Mouse (Mus musculus) CH12.LX (cell line): Measurements from ENCODE around the gene Srsf7. TPM values are rescaled to one million over a fixed set of nuclear protein-coding genes. Genes with fewer than 3 reads are reported as not detected.

ENCODE experiments used
- DNase-seq: peaks from one replicate; pipeline ENCODE4 v3.0.0-alpha.2; 2013; ENCODE audit errors: extremely low read depth
- H3K27ac ChIP-seq: 2 replicates; pipeline ENCODE4 v1.5.1; 2012; ENCODE audit warnings: low read depth, mild to moderate bottlenecking, control low read depth, moderate library complexity; ENCODE audit not compliant: insufficient read depth
- H3K27me3 ChIP-seq: replicated peaks from 2 replicates; pipeline ENCODE3; 2012; ENCODE audit warnings: inconsistent platforms
- H3K36me3 ChIP-seq, 2 experiments: replicated peaks in 1 of 2; 2 replicates each; pipeline versions ENCODE3 to v1.6.1; 2012; ENCODE audit warnings: inconsistent platforms in 1 of 2, low read length in 1 of 2, mild to moderate bottlenecking in 1 of 2, mixed read lengths in 1 of 2, moderate library complexity in 1 of 2; ENCODE audit not compliant: control insufficient read depth in 1 of 2, insufficient read depth in 1 of 2
- H3K4me1 ChIP-seq, 2 experiments: 2 replicates each; pipeline ENCODE4 v1.6.1; 2012; ENCODE audit warnings: inconsistent platforms in 1 of 2, moderate library complexity in 1 of 2; ENCODE audit not compliant: insufficient read depth in 2 of 2, control insufficient read depth in 1 of 2
- H3K4me2 ChIP-seq: 2 replicates; pipeline ENCODE4 v1.6.1; 2012; ENCODE audit warnings: low read depth, mild to moderate bottlenecking, control low read depth; ENCODE audit not compliant: poor library complexity, insufficient read depth, severe bottlenecking
- H3K4me3 ChIP-seq, 3 experiments: fragments of 150-350 bp in 1 of 3; sonication (generic) in 1 of 3; replicated peaks in 1 of 3; 2 replicates each; pipeline versions ENCODE3 to v1.5.1; 2011 to 2012; ENCODE audit warnings: low read depth in 2 of 3, low read length in 2 of 3, mild to moderate bottlenecking in 2 of 3, moderate library complexity in 2 of 3, control low read depth in 1 of 3, improper control_type of control experiment in 1 of 3, inconsistent platforms in 1 of 3, mixed read lengths in 1 of 3; ENCODE audit not compliant: poor library complexity in 1 of 3
- H3K79me2 ChIP-seq: replicated peaks from 2 replicates; pipeline ENCODE4 v1.6.1; 2012; ENCODE audit warnings: mild to moderate bottlenecking, moderate library complexity; ENCODE audit not compliant: control insufficient read depth, poor library complexity, insufficient read depth, severe bottlenecking; ENCODE audit errors: extremely low read depth
- H3K9ac ChIP-seq: 2 replicates; pipeline ENCODE4 v1.6.1; 2012; ENCODE audit warnings: low read depth, mild to moderate bottlenecking, control low read depth, moderate library complexity; ENCODE audit not compliant: insufficient read depth
- H3K9me3 ChIP-seq: replicated peaks from 2 replicates; pipeline ENCODE3; 2012; ENCODE audit warnings: low read length, inconsistent platforms, mixed read lengths
- ELF1 ChIP-seq: IDR thresholded peaks from 2 replicates; pipeline ENCODE4 v1.6.1; 2014; ENCODE audit warnings: low read depth, mild to moderate bottlenecking, inconsistent platforms, low read length, improper control_type of control experiment
- ETS1 ChIP-seq: conservative IDR thresholded peaks from 2 replicates; pipeline ENCODE4 v1.6.1; 2012; ENCODE audit warnings: low read depth, mild to moderate bottlenecking, inconsistent platforms, low read length, improper control_type of control experiment, moderate library complexity
- JUND ChIP-seq: conservative IDR thresholded peaks from 2 replicates; pipeline ENCODE4 v1.6.1; 2011; ENCODE audit warnings: low read depth, low read length, improper control_type of control experiment
- MAX ChIP-seq: IDR thresholded peaks from 2 replicates; pipeline ENCODE4 v1.6.1; 2011; ENCODE audit warnings: low read length, improper control_type of control experiment
- POLR2A ChIP-seq: IDR thresholded peaks from 2 replicates; pipeline ENCODE4 v1.6.1; 2011; ENCODE audit warnings: low read depth, mild to moderate bottlenecking, improper control_type of control experiment, low read length
- POLR2AphosphoS2 ChIP-seq: IDR thresholded peaks from 2 replicates; pipeline ENCODE4 v1.6.1; 2011; ENCODE audit warnings: low read depth, low read length, improper control_type of control experiment
- RAD21 ChIP-seq: IDR thresholded peaks from 2 replicates; pipeline ENCODE4 v1.6.1; 2011; ENCODE audit warnings: low read depth, mild to moderate bottlenecking, low read length, improper control_type of control experiment, moderate library complexity
- RCOR1 ChIP-seq: conservative IDR thresholded peaks from 2 replicates; pipeline ENCODE4 v1.6.1; 2012; ENCODE audit warnings: low read depth, mild to moderate bottlenecking, inconsistent platforms, low read length, improper control_type of control experiment
- TCF12 ChIP-seq: IDR thresholded peaks from 2 replicates; pipeline ENCODE4 v1.6.1; 2014; ENCODE audit warnings: low read depth, mild to moderate bottlenecking, inconsistent platforms, low read length, improper control_type of control experiment
- UBTF ChIP-seq: IDR thresholded peaks from 2 replicates; pipeline ENCODE4 v1.6.1; 2012; ENCODE audit warnings: low read depth, mild to moderate bottlenecking, inconsistent platforms, low read length, improper control_type of control experiment, moderate library complexity
- USF1 ChIP-seq: IDR thresholded peaks from 2 replicates; pipeline ENCODE4 v1.6.1; 2014; ENCODE audit warnings: low read depth, mild to moderate bottlenecking, inconsistent platforms, low read length, improper control_type of control experiment
- dilution Hi-C: fragments of 300-500 bp; cut with MboI; formaldehyde crosslinking; loops from 2 replicates; pipeline ENCODE4 v1.14.3; 2020; ENCODE audit warnings: low sequenced_read_pairs; ENCODE audit not compliant: extremely low pct_unique_long_range_greater_than_20kb, extremely low pct_ligation_motif_present
- in situ Hi-C: fragments of 300-500 bp; cut with MboI; formaldehyde crosslinking; loops from 3 replicates; pipeline ENCODE4 v1.14.3; 2019; ENCODE audit warnings: low sequenced_read_pairs, low pct_ligation_motif_present, low pct_unique_long_range_greater_than_20kb, mixed read lengths
- polyA plus RNA-seq: library from polyadenylated mRNA; unstranded; fragments of >175 nt; gene quantifications from 2 replicates; pipeline ENCODE4 v1.2.1, GENCODE M21; 2012; ENCODE audit warnings: low read depth; ENCODE audit not compliant: insufficient read length
- total RNA-seq, 2 experiments: library from RNA; depleted of rRNA; stranded (reverse); fragments of 300-350 nt in 1 of 2; fragments of >200 nt in 1 of 2; gene quantifications; 2 replicates each; pipeline ENCODE4 v1.2.3; 2012 to 2014

Srsf7 gene
- total and polyA plus RNA-seq, 3 experiments, result 268 to 442 (median 383) TPM

- DNase-seq, result no peak
- no peaks in the 10 kb centered on the region for H3K9me3 ChIP-seq
- H3K79me2 ChIP-seq, result peaks cover 42% of the 10 kb centered on the region
- no peak for TF ChIP-seq ETS1
- TF ChIP-seq MAX, result no peak
- TF ChIP-seq JUND, result no peak
- TF ChIP-seq USF1, result no peak
- TF ChIP-seq TCF12, result no peak
- TF ChIP-seq ELF1, result no peak
- TF ChIP-seq UBTF, result 0 out of 2 replicates have a peak, but pooled peaks have one; percentile 45
- no peak for TF ChIP-seq RAD21
- TF ChIP-seq POLR2A, result peak; percentile 18; the same call in 1 of the 2 replicates
- H3K36me3 ChIP-seq, result peaks cover 26 to 42% of the 10 kb centered on the region in 2 experiments
- H3K4me2 ChIP-seq, result peak overlapping the region; percentile 79; the same call in 1 of the 2 replicates
- in situ Hi-C loops, result no loop called here
- dilution Hi-C loops, result no loop called here
- H3K27me3 ChIP-seq, result no peaks in the 10 kb centered on the region
- H3K9ac ChIP-seq, result peak overlapping the region; percentile 93
- H3K27ac ChIP-seq, result peak overlapping the region; percentile 95
- peaks cover 3 to 28% of the 10 kb centered on the region in 2 experiments; a peak in 3 of 4 replicates for H3K4me1 ChIP-seq
- peak overlapping the region; percentile 86 to 97 (median 96) for H3K4me3 ChIP-seq
Measured at GRCm38 (mm10) chr17:80206301-80206670, 821 bp downstream of the Srsf7 start.

- no peak for TF ChIP-seq RCOR1
- Histone ChIP-seq H3K4me2 (peak overlapping the region; percentile 79), H3K4me3 (peak overlapping the region; percentile 86 to 97 (median 96)), H3K9me3 (no peaks in the 10 kb centered on the region), H3K79me2 (peaks cover 42% of the 10 kb centered on the region), H3K9ac (peak overlapping the region; percentile 93), H3K27ac (no peak overlapping the region), H3K4me1 (peaks cover 3 to 31% of the 10 kb centered on the region in 2 experiments; a peak in 3 of 4 replicates), H3K27me3 (no peaks in the 10 kb centered on the region), H3K36me3 (peaks cover 29 to 47% of the 10 kb centered on the region in 2 experiments)
- dilution Hi-C loops, result no loop called here
- in situ Hi-C loops, result no loop called here
- DNase-seq, result no peak
Measured at GRCm38 (mm10) chr17:80205657-80206056, 1.4 kb downstream of the Srsf7 start.

- no peaks in the 10 kb centered on the region for H3K27me3 ChIP-seq
- in situ Hi-C loops, result loop anchor here (25.0 kb wide), 2 partner anchors 312 to 487 kb away; partner anchors contain the start of genes Atl2 and Cyp1b1
- H3K9ac ChIP-seq, result no peak overlapping the region
- no peak for DNase-seq
- peaks cover 37 to 79% of the 10 kb centered on the region in 2 experiments for H3K36me3 ChIP-seq
- TF ChIP-seq POLR2AphosphoS2 (no peak), POLR2A (peak; percentile 29; the same call in 1 of the 2 replicates)
- H3K4me2 ChIP-seq, result no peak overlapping the region
- H3K4me3 ChIP-seq, result no peak overlapping the region
- H3K27ac ChIP-seq, result no peak overlapping the region
- peaks cover 3 to 42% of the 10 kb centered on the region in 2 experiments; a peak in 3 of 4 replicates for H3K4me1 ChIP-seq
- dilution Hi-C loops, result no loop called here
- no peaks in the 10 kb centered on the region for H3K9me3 ChIP-seq
- H3K79me2 ChIP-seq, result peaks cover 20% of the 10 kb centered on the region
Measured at GRCm38 (mm10) chr17:80199160-80199778, 7.8 kb downstream of the Srsf7 start.
